Mouse (Mus musculus): ENCODE data around the gene Tmem256.

GRCm38 (mm10) chr11:69878399-69878798 lies 40.1 kb downstream of the Tmem256 start:
- no peak for TF ChIP-seq CTCF (IDR thresholded peaks at IDR 0.05; ENCODE audit: borderline replicate concordance, control insufficient read depth, extremely low read depth, insufficient read depth, low read length, poor library complexity)
- TF ChIP-seq POLR2A (IDR thresholded peaks at IDR 0.05; ENCODE audit: control insufficient read depth, extremely low read depth, insufficient read depth, low read length, poor library complexity), result no peak

All from thymus, adult 2 months (tissue).